Mouse (Mus musculus) erythroblast, adult 5-6 weeks (primary cell): ENCODE measurements around the gene Gdpd3. TPM values are rescaled to one million over a fixed set of nuclear protein-coding genes. Genes with fewer than 3 reads are reported as not detected.

Experiments used
- total RNA-seq, 2 experiments: library from RNA; stranded (forward) in 1 of 2; stranded (reverse) in 1 of 2; fragments of 150-400 nt in 1 of 2; fragments of 200-764, 138-1000 nt in 1 of 2; gene quantifications; 2 replicates each; pipeline versions ENCODE4 v1.2.3 to v1.2.4; 2015 to 2017; ENCODE audit warnings: low replicate concordance in 2 of 2

The Gdpd3 gene
- total RNA-seq, 2 experiments from 2014 or later, result 7.2 TPM; not detected in 1

Other genes starting within 250 kb of the Gdpd3 start
- 44.2 and 57.9 TPM in 2 replicates for gene Eif3c, start 199.9 kb upstream of the Gdpd3 start, total RNA-seq (2015; ENCODE audit: low replicate concordance)
- 79.4 and 87.0 TPM in 2 replicates for gene Eif3c, start 199.9 kb upstream of the Gdpd3 start, total RNA-seq (2017; ENCODE audit: low replicate concordance)
- gene Apobr, start 181.4 kb upstream of the Gdpd3 start, total RNA-seq (2015; ENCODE audit: low replicate concordance), result 4.8 and 9.8 TPM in 2 replicates
- 9.3 and 9.5 TPM in 2 replicates for gene Apobr, start 181.4 kb upstream of the Gdpd3 start, total RNA-seq (2017; ENCODE audit: low replicate concordance)
- gene Cln3, start 180.5 kb upstream of the Gdpd3 start, total RNA-seq (2015; ENCODE audit: low replicate concordance), result 4.4 and 30.9 TPM in 2 replicates
- 9.1 and 9.9 TPM in 2 replicates for gene Cln3, start 180.5 kb upstream of the Gdpd3 start, total RNA-seq (2017; ENCODE audit: low replicate concordance)
- not detected in 2 replicates for gene Il27, start 171.4 kb upstream of the Gdpd3 start, total RNA-seq (2015; ENCODE audit: low replicate concordance)
- gene Il27, start 171.4 kb upstream of the Gdpd3 start, total RNA-seq (2017; ENCODE audit: low replicate concordance), result not detected in 2 replicates
- gene Nupr1, start 135.5 kb upstream of the Gdpd3 start, total RNA-seq (2015; ENCODE audit: low replicate concordance), result 10.4 and 11.9 TPM in 2 replicates
- gene Nupr1, start 135.5 kb upstream of the Gdpd3 start, total RNA-seq (2017; ENCODE audit: low replicate concordance), result 5.9 and 9.0 TPM in 2 replicates
- 33.6 and 37.9 TPM in 2 replicates for gene Sgf29, start 117.0 kb upstream of the Gdpd3 start, total RNA-seq (2015; ENCODE audit: low replicate concordance)
- gene Sgf29, start 117.0 kb upstream of the Gdpd3 start, total RNA-seq (2017; ENCODE audit: low replicate concordance), result 6.8 and 17.6 TPM in 2 replicates
- gene Sult1a1, start 89.9 kb upstream of the Gdpd3 start, total RNA-seq (2015; ENCODE audit: low replicate concordance), result not detected in 2 replicates
- 3.6 and 6.0 TPM in 2 replicates for gene Sult1a1, start 89.9 kb upstream of the Gdpd3 start, total RNA-seq (2017; ENCODE audit: low replicate concordance)
- gene Bola2, start 70.9 kb upstream of the Gdpd3 start, total RNA-seq (2015; ENCODE audit: low replicate concordance), result 4.8 and 13.4 TPM in 2 replicates
- gene Bola2, start 70.9 kb upstream of the Gdpd3 start, total RNA-seq (2017; ENCODE audit: low replicate concordance), result 11.6 and 27.2 TPM in 2 replicates
- gene Slx1b, start 70.5 kb upstream of the Gdpd3 start, total RNA-seq (2015; ENCODE audit: low replicate concordance), result 0.19 and 1.9 TPM in 2 replicates
- 0.42 and 1.4 TPM in 2 replicates for gene Slx1b, start 70.5 kb upstream of the Gdpd3 start, total RNA-seq (2017; ENCODE audit: low replicate concordance)
- 127 and 157 TPM in 2 replicates for gene Coro1a, start 58.5 kb upstream of the Gdpd3 start, total RNA-seq (2015; ENCODE audit: low replicate concordance)
- 132 and 182 TPM in 2 replicates for gene Coro1a, start 58.5 kb upstream of the Gdpd3 start, total RNA-seq (2017; ENCODE audit: low replicate concordance)
- gene Mapk3, start 6.7 kb upstream of the Gdpd3 start, total RNA-seq (2015; ENCODE audit: low replicate concordance), result 46.1 and 51.8 TPM in 2 replicates
- gene Mapk3, start 6.7 kb upstream of the Gdpd3 start, total RNA-seq (2017; ENCODE audit: low replicate concordance), result 10.9 and 19.4 TPM in 2 replicates
- gene Ypel3, start 10.6 kb downstream of the Gdpd3 start, total RNA-seq (2015; ENCODE audit: low replicate concordance), result 752 and 763 TPM in 2 replicates
- 364 and 550 TPM in 2 replicates for gene Ypel3, start 10.6 kb downstream of the Gdpd3 start, total RNA-seq (2017; ENCODE audit: low replicate concordance)
- 28.8 and 31.9 TPM in 2 replicates for gene Tbx6, start 15.1 kb downstream of the Gdpd3 start, total RNA-seq (2015; ENCODE audit: low replicate concordance)
- gene Tbx6, start 15.1 kb downstream of the Gdpd3 start, total RNA-seq (2017; ENCODE audit: low replicate concordance), result 12.3 and 23.2 TPM in 2 replicates
- gene Ppp4c, start 26.2 kb downstream of the Gdpd3 start, total RNA-seq (2015; ENCODE audit: low replicate concordance), result 46.7 and 84.9 TPM in 2 replicates
- gene Ppp4c, start 26.2 kb downstream of the Gdpd3 start, total RNA-seq (2017; ENCODE audit: low replicate concordance), result 43.5 and 62.7 TPM in 2 replicates
- gene Fam57b, start 31.3 kb downstream of the Gdpd3 start, total RNA-seq (2015; ENCODE audit: low replicate concordance), result not detected in 2 replicates
- not detected in 2 replicates for gene Fam57b, start 31.3 kb downstream of the Gdpd3 start, total RNA-seq (2017; ENCODE audit: low replicate concordance)
- not detected in 2 replicates for gene 4930451I11Rik, start 65.3 kb downstream of the Gdpd3 start, total RNA-seq (2015; ENCODE audit: low replicate concordance)
- not detected in 2 replicates for gene 4930451I11Rik, start 65.3 kb downstream of the Gdpd3 start, total RNA-seq (2017; ENCODE audit: low replicate concordance)
- gene Doc2a, start 81.1 kb downstream of the Gdpd3 start, total RNA-seq (2015; ENCODE audit: low replicate concordance), result not detected in 2 replicates
- not detected in 2 replicates for gene Doc2a, start 81.1 kb downstream of the Gdpd3 start, total RNA-seq (2017; ENCODE audit: low replicate concordance)
- gene Hirip3, start 95.6 kb downstream of the Gdpd3 start, total RNA-seq (2015; ENCODE audit: low replicate concordance), result 5.2 and 9.2 TPM in 2 replicates
- gene Hirip3, start 95.6 kb downstream of the Gdpd3 start, total RNA-seq (2017; ENCODE audit: low replicate concordance), result 38.2 and 40.8 TPM in 2 replicates
- gene Ino80e, start 96.0 kb downstream of the Gdpd3 start, total RNA-seq (2015; ENCODE audit: low replicate concordance), result 14.4 and 35.5 TPM in 2 replicates
- 4.9 and 9.9 TPM in 2 replicates for gene Ino80e, start 96.0 kb downstream of the Gdpd3 start, total RNA-seq (2017; ENCODE audit: low replicate concordance)
- 6.9 and 9.6 TPM in 2 replicates for gene Taok2, start 118.4 kb downstream of the Gdpd3 start, total RNA-seq (2015; ENCODE audit: low replicate concordance)
- gene Taok2, start 118.4 kb downstream of the Gdpd3 start, total RNA-seq (2017; ENCODE audit: low replicate concordance), result 17.0 and 31.8 TPM in 2 replicates
- 4.0 and 6.3 TPM in 2 replicates for gene Tmem219, start 156.6 kb downstream of the Gdpd3 start, total RNA-seq (2015; ENCODE audit: low replicate concordance)
- 2.1 and 6.8 TPM in 2 replicates for gene Tmem219, start 156.6 kb downstream of the Gdpd3 start, total RNA-seq (2017; ENCODE audit: low replicate concordance)
- gene Kctd13, start 162.5 kb downstream of the Gdpd3 start, total RNA-seq (2015; ENCODE audit: low replicate concordance), result 0.77 and 6.9 TPM in 2 replicates
- gene Kctd13, start 162.5 kb downstream of the Gdpd3 start, total RNA-seq (2017; ENCODE audit: low replicate concordance), result 0.42 and 1.7 TPM in 2 replicates
- not detected in 2 replicates for gene Asphd1, start 183.2 kb downstream of the Gdpd3 start, total RNA-seq (2015; ENCODE audit: low replicate concordance)
- gene Asphd1, start 183.2 kb downstream of the Gdpd3 start, total RNA-seq (2017; ENCODE audit: low replicate concordance), result not detected in 2 replicates
- not detected in 2 replicates for gene Sez6l2, start 184.2 kb downstream of the Gdpd3 start, total RNA-seq (2015; ENCODE audit: low replicate concordance)
- gene Sez6l2, start 184.2 kb downstream of the Gdpd3 start, total RNA-seq (2017; ENCODE audit: low replicate concordance), result 0.84 TPM in 1 of 2 replicates, not detected in the other
- 14.8 and 23.1 TPM in 2 replicates for gene Cdipt, start 209.6 kb downstream of the Gdpd3 start, total RNA-seq (2015; ENCODE audit: low replicate concordance)
- gene Cdipt, start 209.6 kb downstream of the Gdpd3 start, total RNA-seq (2017; ENCODE audit: low replicate concordance), result 9.5 and 20.9 TPM in 2 replicates
- 5.0 TPM in 1 of 2 replicates, not detected in the other for gene Cdiptos, start 209.8 kb downstream of the Gdpd3 start, total RNA-seq (2015; ENCODE audit: low replicate concordance)
- not detected in 2 replicates for gene Cdiptos, start 209.8 kb downstream of the Gdpd3 start, total RNA-seq (2017; ENCODE audit: low replicate concordance)
- gene Mvp, start 248.3 kb downstream of the Gdpd3 start, total RNA-seq (2015; ENCODE audit: low replicate concordance), result 1.5 and 1.9 TPM in 2 replicates
- gene Mvp, start 248.3 kb downstream of the Gdpd3 start, total RNA-seq (2017; ENCODE audit: low replicate concordance), result 5.5 and 7.7 TPM in 2 replicates